Mouse (Mus musculus) hindbrain, postnatal 0 days (tissue): ENCODE measurements around the gene Iqsec2. TPM values are rescaled to one million over a fixed set of nuclear protein-coding genes. Genes with fewer than 3 reads are reported as not detected.

Experiments used
- ATAC-seq: fragments of 200-750 bp; cut with Nextera tagmentation; 2 replicates; pipeline ENCODE4 v1.8.0; 2017; ENCODE audit warnings: mild to moderate bottlenecking, moderate TSS enrichment, moderate library complexity
- DNase-seq: peaks from one replicate; pipeline ENCODE4 v3.0.0-alpha.2; 2015; ENCODE audit warnings: low spot score
- H3K27ac ChIP-seq: fragments of 300-500 bp; sonication (generic); 2 replicates; pipeline ENCODE4 v1.5.1; 2014; ENCODE audit warnings: mild to moderate bottlenecking
- H3K27me3 ChIP-seq: fragments of 300-500 bp; sonication (generic); 2 replicates; pipeline ENCODE4 v1.6.1; 2014; ENCODE audit warnings: low read length, mixed read lengths; ENCODE audit not compliant: insufficient read depth
- H3K36me3 ChIP-seq: fragments of 300-500 bp; sonication (generic); 2 replicates; pipeline ENCODE4 v1.6.1; 2014; ENCODE audit warnings: low read length, mixed read lengths; ENCODE audit not compliant: insufficient read depth
- H3K4me1 ChIP-seq: fragments of 300-500 bp; sonication (generic); 2 replicates; pipeline ENCODE4 v1.6.1; 2014; ENCODE audit warnings: antibody characterized with exemption, low read length, mixed read lengths; ENCODE audit not compliant: insufficient read depth
- H3K4me2 ChIP-seq: fragments of 300-500 bp; sonication (generic); 2 replicates; pipeline ENCODE4 v1.6.1; 2014; ENCODE audit warnings: low read depth, mild to moderate bottlenecking, low read length, moderate library complexity, mixed read lengths
- H3K4me3 ChIP-seq: fragments of 300-500 bp; sonication (generic); 2 replicates; pipeline ENCODE4 v1.5.1; 2014; ENCODE audit warnings: low read length
- H3K9ac ChIP-seq: fragments of 300-500 bp; sonication (generic); replicated peaks from 2 replicates; pipeline ENCODE4 v1.6.1; 2014; ENCODE audit warnings: mild to moderate bottlenecking, low read length, moderate library complexity, mixed read lengths
- H3K9me3 ChIP-seq: fragments of 300-500 bp; sonication (generic); 2 replicates; pipeline ENCODE4 v1.6.1; 2016; ENCODE audit warnings: low read length, mixed read lengths
- CTCF ChIP-seq: IDR thresholded peaks from 2 replicates; pipeline ENCODE4 v1.5.1; 2016; ENCODE audit warnings: antibody characterized with exemption, control low read depth, low read depth
- WGBS: fragments of 180-500 bp; shearing (Covaris S2); extraction: QIAGEN DNeasy Blood & Tissue Kit; methylation state at CpG from one replicate; pipeline ENCODE4 v1.1.7; 2014; 5-methylcytosine and 5-hydroxymethylcytosine counted together
- polyA plus RNA-seq: library from polyadenylated mRNA; unstranded; fragments of >200 nt; fragmentation: Nextera tagmentation; extraction: Ambion mirVana; gene quantifications from 2 replicates; pipeline ENCODE4 v1.2.1, GENCODE M21; 2015
- total RNA-seq: library from RNA; depleted of rRNA; stranded (reverse); fragments of >200 nt; gene quantifications from 2 replicates; pipeline ENCODE4 v1.2.3, GENCODE M21; 2014

Gene Iqsec2
- total and polyA plus RNA-seq, 2 experiments from 2014 or later: 9.7 to 27.3 TPM

DNA sequence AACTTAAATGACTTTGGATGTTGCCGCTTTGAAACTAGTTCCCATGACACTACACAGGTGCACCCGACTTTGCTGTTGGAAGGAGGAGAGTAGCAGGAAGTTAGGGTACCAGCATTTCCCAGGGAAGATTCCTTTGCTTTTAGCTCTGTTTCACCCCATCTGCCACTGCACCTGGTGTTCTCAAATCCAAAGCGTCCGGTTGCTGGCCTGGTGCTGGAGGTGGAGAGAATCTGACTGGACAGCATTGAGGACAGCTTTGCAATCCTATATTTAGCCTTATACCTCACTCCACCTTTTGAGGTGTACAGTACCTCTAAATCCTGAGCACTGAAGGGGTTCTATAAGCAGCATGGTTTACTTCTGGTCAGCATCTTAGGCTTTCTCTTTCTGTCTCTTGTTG, 17.3 kb downstream of the Iqsec2 start:
- Histone ChIP-seq H3K4me1 (no peaks in the 10 kb centered on the region), H3K9ac (no peak overlapping the region), H3K36me3 (no peaks in the 10 kb centered on the region), H3K9me3 (no peaks in the 10 kb centered on the region), H3K27me3 (0 out of 2 replicates have a peak, but pooled peaks cover 8% of the 10 kb centered on the region), H3K27ac (no peak overlapping the region), H3K4me2 (no peak overlapping the region), H3K4me3 (no peak overlapping the region)
- DNase-seq (no peak), ATAC-seq (no peak)
- no peak for TF ChIP-seq CTCF
- WGBS: 94% methylated on average over 4 of the region's 4 CpGs

GRCm38 (mm10) chrX:152164061-152164460, 20.0 kb downstream of the Iqsec2 start:
- no peaks in the 10 kb centered on the region for H3K36me3 ChIP-seq
- no peak overlapping the region for H3K9ac ChIP-seq
- H3K4me2 ChIP-seq: no peak overlapping the region
- H3K4me3 ChIP-seq: no peak overlapping the region
- H3K27me3 ChIP-seq: no peaks in the 10 kb centered on the region
- no peaks in the 10 kb centered on the region for H3K4me1 ChIP-seq
- no peak overlapping the region for H3K27ac ChIP-seq
- ATAC-seq: no peak
- H3K9me3 ChIP-seq: no peaks in the 10 kb centered on the region
- no peak for DNase-seq
- no peak for TF ChIP-seq CTCF

DNA sequence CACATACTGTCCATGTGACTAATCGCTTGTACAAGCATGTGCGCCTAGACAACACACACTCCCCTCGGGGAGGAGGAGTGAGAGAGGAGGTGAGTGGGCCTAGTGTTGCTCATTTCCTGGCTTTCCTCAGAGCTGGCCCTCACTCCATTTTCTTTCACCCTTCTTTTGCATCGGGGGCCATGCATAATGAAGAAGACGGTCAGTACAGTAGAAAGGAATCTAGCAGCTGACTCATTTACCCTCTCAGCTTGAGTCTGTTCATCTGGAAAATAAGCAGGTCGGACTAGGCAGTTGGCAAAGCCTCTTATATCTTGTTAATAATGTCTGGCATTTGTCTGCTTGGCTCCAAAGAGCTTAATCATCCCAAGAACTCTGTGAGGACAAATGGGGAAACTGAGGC, 22.1 kb downstream of the Iqsec2 start:
- WGBS: 69% methylated on average over 6 of the region's 6 CpGs
- no peak overlapping the region for H3K4me2 ChIP-seq
- ATAC-seq: no peak

GRCm38 (mm10) chrX:152168521-152168920, 24.5 kb downstream of the Iqsec2 start:
- Histone ChIP-seq H3K4me1 (0 out of 2 replicates have a peak, but pooled peaks cover 3% of the 10 kb centered on the region), H3K4me3 (no peak overlapping the region), H3K27ac (no peak overlapping the region), H3K9me3 (no peaks in the 10 kb centered on the region), H3K27me3 (no peaks in the 10 kb centered on the region), H3K36me3 (no peaks in the 10 kb centered on the region), H3K9ac (no peak overlapping the region), H3K4me2 (no peak overlapping the region)
- ATAC-seq (no peak), DNase-seq (no peak)
- no peak for TF ChIP-seq CTCF
- WGBS: 87% methylated on average over 1 of the region's 1 CpGs

More for the DNA sequence above, 22.1 kb downstream of the Iqsec2 start:
- H3K27me3 ChIP-seq: no peaks in the 10 kb centered on the region
- H3K9me3 ChIP-seq: no peaks in the 10 kb centered on the region
- TF ChIP-seq CTCF: no peak
- H3K4me3 ChIP-seq: no peak overlapping the region
- H3K9ac ChIP-seq: no peak overlapping the region
- H3K36me3 ChIP-seq: no peaks in the 10 kb centered on the region
- no peak overlapping the region for H3K27ac ChIP-seq
- DNase-seq: no peak
- 0 out of 2 replicates have a peak, but pooled peaks cover under 1% of the 10 kb centered on the region for H3K4me1 ChIP-seq

GRCm38 (mm10) chrX:152171041-152172026, 27.3 kb downstream of the Iqsec2 start:
- Histone ChIP-seq H3K9ac (no peak overlapping the region), H3K9me3 (no peaks in the 10 kb centered on the region), H3K27me3 (no peaks in the 10 kb centered on the region), H3K4me3 (no peak overlapping the region), H3K27ac (0 out of 2 replicates have a peak overlapping the region, but pooled peaks have one; percentile 7), H3K36me3 (no peaks in the 10 kb centered on the region), H3K4me1 (0 out of 2 replicates have a peak, but pooled peaks cover 3% of the 10 kb centered on the region), H3K4me2 (no peak overlapping the region)
- WGBS: 63% methylated on average over 6 of the region's 6 CpGs
- no peak for TF ChIP-seq CTCF
- ATAC-seq (peak; percentile 75), DNase-seq (peak; percentile 23)

- peak; percentile 27 for DNase-seq
- H3K4me2 ChIP-seq: no peak overlapping the region
- WGBS: 37% methylated on average over 3 of the region's 3 CpGs
Observed at GRCm38 (mm10) chrX:152172487-152172935, 28.4 kb downstream of the Iqsec2 start.

More at GRCm38 (mm10) chrX:152172487-152172935, 28.4 kb downstream of the Iqsec2 start:
- Histone ChIP-seq H3K36me3 (no peaks in the 10 kb centered on the region), H3K27ac (no peak overlapping the region), H3K27me3 (no peaks in the 10 kb centered on the region), H3K4me1 (0 out of 2 replicates have a peak, but pooled peaks cover 3% of the 10 kb centered on the region), H3K9ac (no peak overlapping the region), H3K9me3 (no peaks in the 10 kb centered on the region), H3K4me3 (no peak overlapping the region)
- peak; percentile 61 for ATAC-seq
- no peak for TF ChIP-seq CTCF
